Mouse (Mus musculus): ENCODE results near the gene Slc28a2.
"Not testable (repeated sequence)": the region's sequence is repeated elsewhere in the genome, so short reads cannot be mapped to it uniquely, and the experiment has no call there.

The Slc28a2 gene

GRCm38 (mm10) chr2:122426200-122426599 lies at the start of gene Slc28a2:
TSS of gene Slc28a2 (plus strand) at chr2:122426477.
- DNase-seq (ENCODE audit: low read depth, low spot score) = not testable (repeated sequence)

- DNase-seq (ENCODE audit: low read depth, low spot score) = peak; percentile 97
Observed at GRCm38 (mm10) chr2:122377215-122377674, 49.0 kb upstream of the Slc28a2 start.

DNA sequence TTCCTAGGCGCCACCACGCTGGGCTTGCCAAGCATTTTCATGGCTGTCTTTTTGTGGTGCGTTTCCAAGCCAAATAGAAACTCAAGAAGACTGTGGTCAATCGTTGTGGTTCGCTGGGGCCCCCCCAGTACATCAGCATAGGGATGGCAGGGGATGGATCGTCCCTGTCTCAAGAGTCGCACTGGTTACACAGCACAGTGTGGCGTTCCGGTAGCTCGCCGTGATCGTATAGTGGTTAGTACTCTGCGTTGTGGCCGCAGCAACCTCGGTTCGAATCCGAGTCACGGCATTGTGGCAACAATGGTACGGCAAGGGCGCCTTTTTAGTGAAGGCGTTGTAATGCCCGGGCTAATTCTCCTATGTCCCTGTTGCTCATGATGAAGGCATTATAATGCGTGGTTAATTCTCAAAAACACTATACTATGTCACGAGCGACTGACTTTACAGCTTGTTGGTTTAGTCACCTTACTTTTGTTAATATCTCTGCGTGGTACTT lies 48.5 kb upstream of the Slc28a2 start:
- peak; percentile 83 for DNase-seq (ENCODE audit: low read depth, low spot score)

GRCm38 (mm10) chr2:122378421-122379291 lies 47.6 kb upstream of the Slc28a2 start:
- DNase-seq (ENCODE audit: low read depth, low spot score) = peak; percentile 57

DNA sequence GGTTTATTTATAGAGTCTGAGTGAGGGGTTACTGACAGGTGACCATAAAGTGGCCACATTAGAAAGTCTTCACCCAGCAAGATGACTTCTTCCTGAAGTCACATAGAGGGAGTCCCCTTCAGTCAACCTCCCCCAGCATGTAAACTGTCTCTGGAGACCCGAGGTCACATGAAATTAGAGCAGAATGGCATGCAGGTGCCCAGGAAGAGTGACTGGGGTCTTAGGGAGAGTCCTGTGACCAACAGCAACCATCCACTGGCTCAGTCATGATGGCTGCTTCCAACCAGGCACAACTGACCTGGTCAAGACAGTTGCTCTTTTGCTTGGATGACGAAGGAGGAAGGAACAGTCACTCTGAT lies 47.0 kb upstream of the Slc28a2 start:
- DNase-seq (ENCODE audit: low read depth, low spot score) = no peak

GRCm38 (mm10) chr2:122380768-122381311 lies 45.4 kb upstream of the Slc28a2 start:
- peak; percentile 74 for DNase-seq (ENCODE audit: low read depth, low spot score)

DNA sequence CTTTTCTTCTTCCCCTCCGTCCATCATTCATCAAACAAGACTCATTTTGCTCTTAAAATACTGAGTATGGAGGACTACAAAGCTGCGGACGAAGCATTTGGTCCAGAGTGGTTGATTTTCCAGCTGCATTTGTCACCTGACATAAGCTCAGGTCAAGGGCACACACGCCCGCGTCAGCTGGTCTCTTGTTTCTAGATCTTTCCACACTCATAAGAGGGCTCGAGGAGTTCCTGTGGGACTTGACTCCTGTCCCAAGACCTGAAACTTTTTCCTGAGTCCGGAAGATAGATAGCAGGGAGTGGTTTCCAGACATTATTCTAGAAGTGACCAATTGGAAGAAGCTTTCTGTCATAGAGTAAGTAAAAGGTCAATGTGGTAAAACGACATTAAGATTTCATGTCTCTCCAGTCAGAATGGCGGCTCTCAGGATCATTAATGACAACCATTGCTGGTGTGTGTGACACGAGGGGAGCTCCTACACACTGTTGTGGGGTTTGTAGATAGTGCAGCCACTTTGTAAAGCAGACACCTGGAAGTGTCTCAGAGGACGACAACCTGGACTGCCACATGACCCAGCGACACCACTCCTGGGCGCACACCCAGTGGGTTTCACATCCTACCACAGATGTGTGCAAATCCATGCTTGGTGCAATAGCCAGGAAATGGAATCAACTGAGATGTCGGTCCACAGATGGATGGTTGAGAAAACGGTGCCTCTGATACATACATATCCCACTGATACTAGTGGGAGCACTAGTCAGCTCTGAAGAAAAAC lies 44.8 kb upstream of the Slc28a2 start:
- DNase-seq (ENCODE audit: low read depth, low spot score) = no peak

- no peak for DNase-seq (ENCODE audit: low read depth, low spot score)
Observed at GRCm38 (mm10) chr2:122382121-122382520, 44.2 kb upstream of the Slc28a2 start.

- peak; percentile 34 for DNase-seq (ENCODE audit: low read depth, low spot score)
Observed at GRCm38 (mm10) chr2:122385095-122385494, 41.2 kb upstream of the Slc28a2 start.

GRCm38 (mm10) chr2:122387135-122387534 lies 39.1 kb upstream of the Slc28a2 start:
- DNase-seq (ENCODE audit: low read depth, low spot score) = not testable (repeated sequence)

DNA sequence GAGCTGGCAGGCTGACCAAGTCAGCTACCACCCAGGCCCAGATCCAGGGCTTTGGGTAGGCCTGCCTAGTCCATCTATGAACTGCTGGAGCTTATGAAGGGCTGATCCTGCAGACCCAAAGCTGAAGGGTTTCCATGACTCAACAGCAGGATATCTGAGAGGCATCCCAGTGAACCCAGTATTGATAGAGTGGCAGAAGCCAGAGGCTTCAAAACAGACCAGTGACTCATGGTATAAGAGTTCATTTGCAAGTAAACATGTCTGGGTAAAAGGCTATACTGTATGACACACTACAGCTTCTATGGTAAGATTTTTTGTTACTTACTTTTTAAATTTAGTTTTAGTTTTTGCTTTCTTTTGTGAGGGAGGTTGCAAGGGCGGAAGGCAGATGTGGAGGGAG lies 30.1 kb upstream of the Slc28a2 start:
- DNase-seq (ENCODE audit: low read depth, low spot score) = no peak

GRCm38 (mm10) chr2:122407607-122408006 lies 18.7 kb upstream of the Slc28a2 start:
- no peak for DNase-seq (ENCODE audit: low read depth, low spot score)

- peak; percentile 45 for DNase-seq (ENCODE audit: low read depth, low spot score)
Observed at GRCm38 (mm10) chr2:122408928-122409327, 17.3 kb upstream of the Slc28a2 start.

- not testable (repeated sequence) for DNase-seq (ENCODE audit: low read depth, low spot score)
Observed at GRCm38 (mm10) chr2:122426645-122427044, 368 bp downstream of the Slc28a2 start.

DNA sequence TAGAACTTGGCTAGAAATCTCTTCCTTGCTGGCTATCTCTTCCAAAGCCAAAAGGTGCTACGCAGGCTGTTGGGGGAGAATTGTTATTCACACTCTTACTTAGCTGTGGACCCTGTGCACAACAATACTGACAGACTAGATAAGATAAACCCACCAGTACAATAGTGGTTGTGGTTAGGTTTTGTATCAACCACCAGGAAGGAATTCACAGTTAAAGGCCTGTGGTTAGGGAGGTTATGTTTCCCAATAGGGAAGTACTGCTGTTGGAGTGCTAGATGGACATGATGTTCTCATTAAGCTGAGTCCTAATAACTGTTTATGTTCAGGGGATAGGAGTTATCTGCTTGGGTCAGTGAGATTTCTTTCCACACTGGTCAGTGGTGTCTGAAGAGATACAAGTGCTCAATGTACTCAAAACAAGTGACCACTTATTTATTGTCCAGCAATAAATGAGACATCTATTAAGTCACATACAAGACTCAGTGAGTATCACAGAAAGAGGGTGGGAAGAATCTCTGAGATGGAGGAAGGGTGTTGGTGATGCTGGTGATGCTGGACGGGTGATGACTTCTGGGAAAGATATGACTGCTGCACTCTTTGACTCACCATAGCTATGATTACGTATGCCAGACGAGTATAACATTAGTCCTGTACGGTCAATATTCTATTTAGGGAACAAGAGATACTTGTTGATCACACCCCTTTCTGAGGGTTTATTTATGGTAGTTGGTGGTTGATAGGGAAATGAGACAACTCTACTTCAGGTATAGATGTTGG lies 12.6 kb downstream of the Slc28a2 start:
- DNase-seq (ENCODE audit: low read depth, low spot score) = not testable (repeated sequence)

DNA sequence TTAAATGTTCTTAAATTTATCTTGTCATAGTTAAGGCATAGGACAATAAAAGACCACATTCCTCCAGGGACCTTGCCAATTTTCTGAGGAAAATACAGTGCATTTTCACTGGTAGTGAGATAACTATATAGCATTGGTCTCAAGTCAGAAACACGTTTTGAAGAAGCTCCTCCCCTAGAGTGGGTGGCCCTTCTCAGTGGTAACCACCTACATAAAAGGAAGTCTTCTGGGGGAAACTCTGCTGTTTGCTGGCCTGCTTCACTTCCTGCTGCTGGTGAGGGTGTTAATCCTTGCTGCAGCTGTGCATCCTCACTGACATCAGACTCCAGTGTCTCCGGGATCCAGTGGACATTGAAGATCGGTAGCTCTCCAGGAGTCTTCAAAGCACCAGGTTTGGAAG lies 14.2 kb downstream of the Slc28a2 start:
- not testable (repeated sequence) for DNase-seq (ENCODE audit: low read depth, low spot score)

GRCm38 (mm10) chr2:122441000-122441933 lies 15.0 kb downstream of the Slc28a2 start:
- no peak for DNase-seq (ENCODE audit: low read depth, low spot score)

GRCm38 (mm10) chr2:122450351-122450750 lies 24.1 kb downstream of the Slc28a2 start:
- DNase-seq (ENCODE audit: low read depth, low spot score) = no peak

DNA sequence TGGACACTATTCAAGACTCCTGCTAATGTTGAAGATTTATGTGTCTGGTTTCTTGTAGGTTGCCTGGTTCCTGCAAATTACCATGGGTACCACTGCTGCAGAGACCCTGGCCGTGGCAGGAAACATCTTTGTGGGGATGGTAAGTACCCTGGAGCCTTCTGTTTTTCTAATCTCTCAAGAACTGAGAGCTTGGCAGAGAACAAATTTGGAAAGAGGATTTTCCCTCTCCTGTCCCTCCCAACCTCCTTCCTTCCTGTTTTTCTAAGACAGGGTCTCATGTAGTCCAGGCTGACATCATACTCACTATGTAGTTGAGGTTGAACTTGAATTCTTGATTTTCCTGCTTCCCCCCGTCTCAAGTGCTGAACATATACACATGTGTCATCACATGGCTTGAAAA lies 26.1 kb downstream of the Slc28a2 start:
- DNase-seq (ENCODE audit: low read depth, low spot score) = no peak

GRCm38 (mm10) chr2:122466901-122467300 lies 40.6 kb downstream of the Slc28a2 start:
- peak; percentile 6 for DNase-seq (ENCODE audit: low read depth, low spot score)

All from A20 (cell line).